Mouse (Mus musculus) E14TG2a.4 (cell line): ENCODE data around the gene Olfr57.
A peak's percentile ranks its signal among the peaks of the same experiment; 100 is the strongest.
"Not testable (repeated sequence)": the region's sequence is repeated elsewhere in the genome, so short reads cannot be mapped to it uniquely, and the experiment has no call there.

ENCODE experiments used
- H3K27me3 ChIP-seq: 2 replicates; pipeline ENCODE4 v1.6.1; 2014; ENCODE audit warnings: low read length, control low read depth; ENCODE audit not compliant: insufficient read depth
- H3K36me3 ChIP-seq: 2 replicates; pipeline ENCODE4 v1.6.1; 2014; ENCODE audit warnings: low read length, control low read depth; ENCODE audit not compliant: insufficient read depth
- H3K4me1 ChIP-seq: replicated peaks from 2 replicates; pipeline ENCODE4 v1.6.1; 2014; ENCODE audit warnings: low read depth, low read length, control low read depth
- H3K4me3 ChIP-seq: replicated peaks from 2 replicates; pipeline ENCODE4 v1.5.1; 2014; ENCODE audit warnings: mild to moderate bottlenecking, low read length
- H3K9me3 ChIP-seq: 2 replicates; pipeline ENCODE4 v1.6.1; 2014; ENCODE audit warnings: low read length, control low read depth
- CTCF ChIP-seq: conservative IDR thresholded peaks from 2 replicates; pipeline ENCODE4 v1.5.1; 2014; ENCODE audit warnings: low read length
- NANOG ChIP-seq: IDR thresholded peaks from 2 replicates; pipeline ENCODE4 v1.6.1; 2014; ENCODE audit warnings: borderline replicate concordance, low read length, mixed read lengths
- POU5F1 ChIP-seq: IDR thresholded peaks from 2 replicates; pipeline ENCODE4 v1.6.1; 2014; ENCODE audit warnings: low read length, borderline replicate concordance

The Olfr57 gene

GRCm38 (mm10) chr10:79028441-79028840, at the start of gene Olfr57:
Olfr57 (plus strand) TSS chr10:79028741.
- Histone ChIP-seq H3K36me3 (0 out of 2 replicates have a peak, but pooled peaks cover 5% of the 10 kb centered on the region), H3K4me1 (no peaks in the 10 kb centered on the region), H3K27me3 (no peaks in the 10 kb centered on the region), H3K4me3 (no peak within 1 kb of the TSS), H3K9me3 (peaks cover 29% of the 10 kb centered on the region)
- no peak for TF ChIP-seq NANOG
- no peak for TF ChIP-seq POU5F1
- no peak for TF ChIP-seq CTCF

GRCm38 (mm10) chr10:78980750-78981149, 47.8 kb upstream of the Olfr57 start, which contains the start of gene Olfr1352:
Olfr1352 (plus strand) TSS chr10:78981050.
- no peaks in the 10 kb centered on the region for H3K27me3 ChIP-seq
- peaks cover 7% of the 10 kb centered on the region; the same call in 1 of the 2 replicates for H3K9me3 ChIP-seq
- TF ChIP-seq NANOG, result no peak
- no peak for TF ChIP-seq CTCF
- TF ChIP-seq POU5F1, result no peak
- H3K4me1 ChIP-seq, result no peaks in the 10 kb centered on the region
- no peak within 1 kb of the TSS for H3K4me3 ChIP-seq
- H3K36me3 ChIP-seq, result no peaks in the 10 kb centered on the region

- H3K4me3 ChIP-seq, result no peak within 1 kb of the TSS
- TF ChIP-seq CTCF (no peak), POU5F1 (no peak), NANOG (no peak)
Measured at GRCm38 (mm10) chr10:79012172-79012571, 16.4 kb upstream of the Olfr57 start, which contains the start of gene Olfr1351. Olfr1351 (plus strand) TSS chr10:79012472.

GRCm38 (mm10) chr10:79042457-79042856, 13.9 kb downstream of the Olfr57 start:
- H3K9me3 ChIP-seq, result peaks cover 47% of the 10 kb centered on the region
- H3K27me3 ChIP-seq, H3K4me1 ChIP-seq, H3K36me3 ChIP-seq, H3K4me3 ChIP-seq: not testable (repeated sequence)
- TF ChIP-seq NANOG, result peak; percentile 89

More at GRCm38 (mm10) chr10:79012172-79012571, 16.4 kb upstream of the Olfr57 start, which contains the start of gene Olfr1351:
- Histone ChIP-seq H3K4me1 (no peaks in the 10 kb centered on the region), H3K27me3 (no peaks in the 10 kb centered on the region), H3K36me3 (no peaks in the 10 kb centered on the region), H3K9me3 (peaks cover 32% of the 10 kb centered on the region)

GRCm38 (mm10) chr10:79057370-79057769, 28.8 kb downstream of the Olfr57 start:
- not testable (repeated sequence) for H3K27me3 ChIP-seq, H3K4me1 ChIP-seq, H3K4me3 ChIP-seq
- H3K36me3 ChIP-seq, result peaks cover 23% of the 10 kb centered on the region
- H3K9me3 ChIP-seq, result peaks cover 15% of the 10 kb centered on the region
